Mouse (Mus musculus): ENCODE results near the gene Sun5. TPM values are rescaled to one million over a fixed set of nuclear protein-coding genes. Genes with fewer than 3 reads are reported as not detected.
A peak's percentile ranks its signal among the peaks of the same experiment; 100 is the strongest.

Sun5 gene
- total RNA-seq, 2 experiments from 2014 or later: not detected

GRCm38 (mm10) chr2:153824593-153824992 lies 46.3 kb downstream of the Sun5 start:
- intact Hi-C loops (cut with DNase I): no loop called here
- peak; percentile 21 to 43 for DNase-seq

- intact Hi-C loops (cut with DNase I): no loop called here
- no peak for DNase-seq
Measured at GRCm38 (mm10) chr2:153822005-153822543, 48.8 kb downstream of the Sun5 start.

- intact Hi-C loops (cut with DNase I): loop anchor here (5.0 kb wide), 1 partner anchor 42 kb away; no protein-coding TSS in a partner anchor
- DNase-seq: no peak
Measured at GRCm38 (mm10) chr2:153809921-153810320, 61.0 kb downstream of the Sun5 start.

DNA sequence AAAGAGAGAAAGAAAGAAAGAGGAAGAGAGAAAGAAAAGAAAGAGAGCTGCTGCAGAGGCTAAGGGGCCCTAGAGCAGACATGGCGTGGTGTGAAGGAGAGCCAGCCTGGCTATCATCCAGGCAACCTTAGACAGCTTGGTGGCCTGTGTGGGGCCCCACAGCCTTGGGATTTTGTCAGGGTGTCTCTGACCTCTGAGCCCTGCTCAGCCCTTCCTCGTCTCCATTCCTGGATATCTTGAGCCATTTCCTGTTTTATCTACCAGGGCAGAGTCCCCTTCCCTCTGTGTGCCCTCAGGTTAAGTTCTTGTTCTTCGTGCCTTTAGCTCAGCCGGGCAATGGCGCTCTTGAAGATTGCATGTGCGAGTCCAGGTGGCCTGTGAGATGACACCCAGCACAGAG lies 62.0 kb downstream of the Sun5 start:
- DNase-seq: no peak
- intact Hi-C loops (cut with DNase I): loop anchor here (5.0 kb wide), 1 partner anchor 43 kb away; no protein-coding TSS in a partner anchor

- intact Hi-C loops (cut with DNase I): loop anchor here (5.0 kb wide), 1 partner anchor 44 kb away; no protein-coding TSS in a partner anchor
- no peak for DNase-seq
Measured at GRCm38 (mm10) chr2:153808146-153808545, 62.7 kb downstream of the Sun5 start.

DNA sequence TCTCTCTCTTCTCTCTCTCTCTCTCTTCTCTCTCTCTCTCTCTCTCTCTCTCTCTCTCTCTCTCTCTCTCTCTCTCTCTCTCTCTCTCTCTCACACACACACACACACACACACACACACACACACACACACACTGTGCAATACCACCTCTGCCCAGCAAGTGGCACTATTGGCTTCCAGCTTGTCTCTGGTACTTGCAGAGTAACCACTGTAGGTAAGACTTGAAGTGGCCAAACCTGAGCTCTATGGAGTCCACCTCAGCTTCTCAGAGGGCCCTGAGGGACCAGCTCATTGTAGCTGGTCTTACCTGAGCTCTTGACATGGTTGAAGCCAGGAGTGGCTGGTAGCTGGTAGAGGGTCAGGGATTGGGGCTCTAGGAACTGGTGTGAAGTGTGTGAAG lies 63.4 kb downstream of the Sun5 start:
- peak; percentile 39 to 71 for DNase-seq
- intact Hi-C loops (cut with DNase I): loop anchor here (1.0 to 5.0 kb wide), 2 partner anchors 45 to 123 kb away; no protein-coding TSS in a partner anchor

Other genes with a start within 250 kb of the Sun5 start
- gene Commd7, start 238.3 kb downstream of the Sun5 start, total RNA-seq (2021): 10 to 100 TPM; 15.6 to 15.7 TPM
- gene Dnmt3b, start 221.6 kb downstream of the Sun5 start, total RNA-seq (2021): 1 to 10 TPM; 1.9 to 2.1 TPM
- not detected for gene Dnmt3c, start 174.4 kb downstream of the Sun5 start, total RNA-seq (2021)
- gene Mapre1, start 129.8 kb downstream of the Sun5 start, total RNA-seq (2021): 10 to 100 TPM; 70.1 to 86.8 TPM
- not detected for gene Efcab8, start 91.2 kb downstream of the Sun5 start, total RNA-seq (2021)
- not detected for gene Bpifb2, start 4.0 kb upstream of the Sun5 start, total RNA-seq (2021)
- gene Bpifb6, start 29.3 kb upstream of the Sun5 start, total RNA-seq (2021): not detected
- gene Bpifb3, start 47.1 kb upstream of the Sun5 start, total RNA-seq (2021): not detected
- gene Bpifb4, start 67.1 kb upstream of the Sun5 start, total RNA-seq (2021): not detected
- not detected for gene Bpifa6, start 103.9 kb upstream of the Sun5 start, total RNA-seq (2021)
- gene Bpifa2, start 137.2 kb upstream of the Sun5 start, total RNA-seq (2021): not detected